Mouse (Mus musculus): ENCODE measurements at regions not wholly inside any gene's neighbourhood (a gene's known extent, or its start where the extent isn't known, plus 50 kb on each side); places are given as distances from the start of the nearest gene placed in this dataset.
"Not testable (repeated sequence)": the region's sequence is repeated elsewhere in the genome, so short reads cannot be mapped to it uniquely, and the experiment has no call there.

DNA sequence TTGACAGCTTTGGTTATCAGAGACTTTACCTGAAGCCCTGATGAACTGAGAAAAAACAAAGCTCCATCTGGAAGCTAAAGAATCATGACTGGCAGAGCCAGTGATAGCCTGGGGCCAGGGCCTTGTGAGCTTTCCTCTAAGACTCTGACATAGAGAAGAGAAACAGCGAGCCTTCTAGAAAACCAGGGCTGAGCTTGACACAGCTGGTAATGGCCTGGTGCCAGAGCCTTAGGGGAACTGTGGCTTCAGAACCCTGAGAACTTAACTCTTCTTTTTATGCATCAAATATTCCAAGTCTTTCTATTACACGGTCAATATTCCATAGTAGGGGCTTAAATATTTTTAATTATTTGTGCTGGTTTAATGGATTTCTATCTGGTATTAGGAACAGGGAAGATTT, 165.2 kb upstream of the Crygf start:
- no peak overlapping the region for H3K9ac ChIP-seq
- H3K4me1 ChIP-seq = no peaks in the 10 kb centered on the region
- 66% methylated on average over 2 of the region's 2 CpGs for WGBS
- no peaks in the 10 kb centered on the region for H3K9me3 ChIP-seq
- H3K27me3 ChIP-seq (replicated peaks) = no peaks in the 10 kb centered on the region
- H3K4me3 ChIP-seq = no peak overlapping the region
- ATAC-seq (replicated peaks) = no peak
- H3K36me3 ChIP-seq (replicated peaks) = no peaks in the 10 kb centered on the region
- H3K27ac ChIP-seq = no peak overlapping the region
- no peak overlapping the region for H3K4me2 ChIP-seq

DNA sequence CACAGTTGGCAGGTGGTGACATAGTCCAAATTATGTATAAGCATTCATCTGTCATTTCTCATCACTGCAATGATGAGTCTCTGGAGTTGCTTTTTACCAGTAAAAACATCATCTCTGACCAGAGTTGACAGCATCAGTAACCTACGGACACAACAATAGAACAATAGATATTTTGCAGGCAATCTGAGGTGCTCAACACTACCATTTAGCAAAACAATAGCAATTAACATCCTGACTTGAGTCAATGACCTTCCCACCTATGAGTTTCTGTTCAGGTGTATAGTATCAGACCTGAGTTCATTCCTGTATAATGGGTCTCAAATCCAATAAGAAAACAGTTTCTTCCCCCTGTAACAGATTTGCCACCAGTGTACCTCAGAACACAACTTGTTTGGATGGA, 126.1 kb upstream of the Crygf start:
- H3K9ac ChIP-seq = no peak overlapping the region
- no peak for ATAC-seq (replicated peaks)
- H3K4me2 ChIP-seq = no peak overlapping the region
- no peaks in the 10 kb centered on the region for H3K36me3 ChIP-seq (replicated peaks)
- no peaks in the 10 kb centered on the region for H3K4me1 ChIP-seq
- H3K9me3 ChIP-seq = no peaks in the 10 kb centered on the region
- no peak overlapping the region for H3K27ac ChIP-seq
- H3K27me3 ChIP-seq (replicated peaks) = no peaks in the 10 kb centered on the region
- 77% methylated on average over 1 of the region's 1 CpGs for WGBS
- no peak overlapping the region for H3K4me3 ChIP-seq

DNA sequence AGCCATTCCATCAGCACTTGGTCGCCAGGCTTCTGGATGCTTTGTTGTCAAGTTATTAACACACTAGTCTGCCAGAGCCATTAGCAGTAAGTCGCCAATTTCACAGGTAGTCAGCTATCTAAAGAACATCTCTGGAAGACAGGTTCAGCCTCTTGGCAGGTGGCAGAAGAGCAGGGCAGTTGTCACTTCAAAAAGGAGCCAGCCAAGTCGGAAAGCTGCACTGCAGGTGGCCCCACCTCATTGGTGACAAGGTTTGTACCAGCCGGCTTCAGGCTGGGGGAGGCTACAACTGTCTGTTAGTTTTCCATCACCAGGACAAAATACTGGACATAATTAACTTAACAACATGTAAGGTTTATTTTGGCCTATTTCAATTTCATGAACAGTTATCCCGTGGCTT, 105.5 kb upstream of the Crygf start:
- Histone ChIP-seq H3K4me2 (no peak overlapping the region), H3K4me3 (no peak overlapping the region), H3K27me3 (replicated peaks) (no peaks in the 10 kb centered on the region), H3K9me3 (no peaks in the 10 kb centered on the region), H3K4me1 (no peaks in the 10 kb centered on the region), H3K27ac (no peak overlapping the region), H3K9ac (no peak overlapping the region), H3K36me3 (replicated peaks) (no peaks in the 10 kb centered on the region)
- WGBS = 73% methylated on average over 5 of the region's 5 CpGs
- no peak for ATAC-seq (replicated peaks)

DNA sequence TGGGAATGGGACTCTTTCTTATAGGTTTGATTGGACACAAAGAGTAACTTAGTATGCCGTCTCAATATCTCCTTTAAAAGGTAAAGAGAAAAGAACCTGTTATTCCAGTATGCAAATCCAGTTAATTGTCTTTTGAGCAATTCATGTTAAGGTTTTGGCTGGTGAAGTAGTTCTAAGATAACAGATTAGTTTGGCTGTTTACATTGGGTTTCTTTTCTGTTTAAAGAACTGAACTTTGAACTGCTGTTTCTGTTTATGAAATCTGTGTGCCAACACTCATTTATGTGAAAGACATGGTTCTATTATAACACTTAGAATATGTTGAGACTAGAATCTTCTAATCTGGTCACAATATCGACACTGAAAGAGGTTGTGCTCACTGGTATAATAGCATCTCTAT, 85.2 kb upstream of the Crygf start:
- Histone ChIP-seq H3K4me1 (no peaks in the 10 kb centered on the region), H3K27ac (no peak overlapping the region), H3K4me2 (no peak overlapping the region), H3K9me3 (no peaks in the 10 kb centered on the region), H3K36me3 (replicated peaks) (no peaks in the 10 kb centered on the region), H3K27me3 (replicated peaks) (no peaks in the 10 kb centered on the region), H3K4me3 (no peak overlapping the region), H3K9ac (no peak overlapping the region)
- ATAC-seq (replicated peaks) = no peak
- 74% methylated on average over 2 of the region's 2 CpGs for WGBS

DNA sequence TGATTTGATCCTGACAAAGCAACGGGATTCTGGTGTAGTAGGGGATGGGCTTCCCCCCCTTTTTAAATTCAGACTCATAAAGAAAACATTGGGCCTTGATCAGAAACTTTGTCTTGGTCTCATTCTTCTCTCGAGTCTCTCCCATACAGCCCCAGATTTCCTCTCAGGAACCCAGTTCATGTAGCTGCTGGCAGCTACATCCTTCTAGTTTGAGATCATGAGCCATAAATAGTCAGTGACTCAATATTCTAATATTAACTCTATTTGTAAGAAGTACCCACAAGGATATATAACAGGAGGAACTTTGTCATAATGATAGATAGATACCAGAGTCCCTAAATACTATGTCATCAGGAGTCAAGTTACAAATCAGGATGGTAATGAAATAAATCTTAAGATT, 79.3 kb upstream of the Crygf start:
- Histone ChIP-seq H3K9ac (no peak overlapping the region), H3K27ac (no peak overlapping the region), H3K9me3 (no peaks in the 10 kb centered on the region), H3K36me3 (replicated peaks) (no peaks in the 10 kb centered on the region), H3K27me3 (replicated peaks) (no peaks in the 10 kb centered on the region), H3K4me1 (no peaks in the 10 kb centered on the region), H3K4me2 (no peak overlapping the region), H3K4me3 (no peak overlapping the region)
- WGBS = 74% methylated on average over 2 of the region's 2 CpGs
- no peak for ATAC-seq (replicated peaks)

DNA sequence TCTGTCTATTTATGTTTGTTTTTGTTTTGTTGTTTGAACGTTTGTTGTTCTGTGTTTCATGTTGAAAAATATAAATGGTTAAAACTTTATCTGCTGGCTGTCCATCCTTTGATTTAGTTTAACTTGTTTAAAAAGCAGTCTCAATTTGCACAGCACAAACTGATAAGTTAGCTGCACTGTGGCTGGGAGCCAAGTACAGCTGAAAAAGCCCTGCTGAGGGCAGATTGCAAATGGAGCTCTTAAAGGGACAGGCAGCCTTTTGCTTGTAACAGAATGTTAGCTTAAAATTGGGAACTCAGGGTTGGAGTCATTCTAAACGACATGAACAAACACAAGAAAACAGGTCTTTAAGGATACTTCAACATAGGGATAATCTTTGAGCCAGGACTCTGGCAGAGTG, 52.6 kb upstream of the Crygf start:
- not testable (repeated sequence) for H3K9me3 ChIP-seq; H3K4me3 ChIP-seq; H3K4me2 ChIP-seq; ATAC-seq (replicated peaks); H3K27me3 ChIP-seq (replicated peaks); H3K4me1 ChIP-seq; H3K36me3 ChIP-seq (replicated peaks); H3K27ac ChIP-seq; H3K9ac ChIP-seq
- WGBS = 72% methylated on average over 2 of the region's 2 CpGs
